Mouse (Mus musculus) hematopoietic stem cell, adult 5-6 weeks (primary cell): ENCODE measurements at regions not wholly inside any gene's neighbourhood (a gene's known extent, or its start where the extent isn't known, plus 50 kb on each side); places are given as distances from the start of the nearest gene placed in this dataset.

Source experiments
- ATAC-seq, 2 experiments: fragments of 125-278 bp in 1 of 2; replicated peaks in 1 of 2; 2 replicates each; pipeline ENCODE4 v1.8.0; 2016 to 2017; ENCODE audit warnings: inconsistent platforms in 2 of 2, mild to moderate bottlenecking in 2 of 2, moderate number of reproducible peaks in 2 of 2, low read depth in 1 of 2, moderate TSS enrichment in 1 of 2; ENCODE audit not compliant: low FRiP score in 2 of 2, poor library complexity in 2 of 2, severe bottlenecking in 2 of 2, insufficient read depth in 1 of 2, low TSS enrichment in 1 of 2

DNA sequence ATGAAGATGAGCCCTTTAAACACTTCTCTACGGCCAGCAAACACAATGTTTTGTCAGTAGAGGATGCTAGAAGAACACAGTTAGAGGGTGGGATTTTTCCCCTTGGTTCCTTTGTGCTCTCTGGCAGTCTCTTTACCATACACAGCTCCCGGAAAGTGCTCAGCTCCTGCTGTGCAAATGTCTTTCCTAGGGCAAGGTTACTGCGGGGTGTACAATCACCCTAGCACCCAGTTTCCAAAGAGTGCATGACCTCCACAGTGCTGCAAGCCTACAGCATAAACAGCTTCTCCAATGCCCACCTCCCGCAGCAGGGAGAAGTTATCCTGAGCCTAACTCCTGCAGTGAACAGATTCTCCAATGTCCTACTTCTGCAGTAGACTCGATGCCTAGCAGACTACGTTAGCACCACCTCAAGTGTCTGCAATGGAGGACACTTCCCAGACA is 366.4 kb downstream of the Pbx1 start:
- ATAC-seq: no peak

DNA sequence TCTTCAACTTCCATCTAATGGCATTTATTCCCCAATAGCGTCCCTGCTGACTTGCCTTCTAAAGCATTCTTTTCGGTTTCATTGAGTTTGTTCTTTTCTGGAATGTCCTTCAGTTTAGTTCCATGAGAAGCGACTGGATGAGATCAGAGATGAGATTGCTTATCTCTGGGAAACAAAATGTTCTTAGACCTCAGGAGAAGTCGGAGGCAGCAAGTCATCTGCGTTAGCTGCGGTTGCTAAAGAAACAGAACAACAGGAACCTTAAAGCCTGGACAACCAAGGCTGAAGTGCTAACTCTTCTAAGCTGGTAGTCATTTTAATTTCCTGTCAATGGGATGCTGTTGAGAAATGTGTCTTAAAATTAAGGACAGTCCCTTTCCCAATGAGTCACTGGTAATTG is 365.3 kb downstream of the Pbx1 start:
- ATAC-seq: no peak

DNA sequence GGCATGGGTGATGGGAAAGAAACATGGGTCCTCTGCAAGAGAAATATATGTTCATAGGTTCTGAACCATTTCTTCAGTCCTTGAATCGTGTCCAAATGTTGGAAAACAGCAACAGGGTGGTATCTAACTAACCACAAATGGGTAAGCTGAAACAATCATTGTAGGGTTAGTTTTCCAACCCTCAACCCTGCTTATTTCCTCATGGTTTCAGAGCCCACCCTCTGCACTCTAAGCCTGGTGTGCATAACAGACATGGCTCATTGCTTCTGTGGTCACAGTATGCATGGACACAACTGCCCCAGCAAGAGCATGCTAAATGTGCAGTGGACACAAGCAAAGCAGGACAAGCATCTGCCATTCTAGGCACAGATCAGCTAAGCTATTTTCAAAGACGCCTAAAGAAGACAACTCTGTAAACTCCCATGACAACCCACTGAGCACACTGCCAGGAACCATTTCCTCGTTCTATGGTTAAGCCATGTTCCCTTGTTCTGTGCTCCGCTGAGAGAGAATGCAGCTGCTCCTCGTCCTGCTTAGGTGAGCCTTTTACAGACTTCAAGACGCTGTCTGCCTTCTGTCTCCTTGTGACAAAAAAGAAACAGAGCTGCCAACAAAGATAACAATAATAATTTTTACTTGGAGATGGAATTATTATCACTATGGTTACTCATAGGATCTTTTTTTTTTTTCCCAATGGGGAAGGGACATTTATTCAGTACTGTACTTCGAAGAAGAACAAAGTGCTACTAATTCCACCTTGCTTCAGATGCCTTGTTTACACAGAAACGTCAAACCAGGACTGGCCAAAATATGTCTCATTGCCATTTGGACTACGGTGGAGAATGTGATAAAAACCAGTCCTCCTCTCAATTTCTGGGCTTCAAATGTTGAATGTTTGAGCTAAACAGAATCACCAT is 363.8 kb downstream of the Pbx1 start:
- no peak for ATAC-seq

DNA sequence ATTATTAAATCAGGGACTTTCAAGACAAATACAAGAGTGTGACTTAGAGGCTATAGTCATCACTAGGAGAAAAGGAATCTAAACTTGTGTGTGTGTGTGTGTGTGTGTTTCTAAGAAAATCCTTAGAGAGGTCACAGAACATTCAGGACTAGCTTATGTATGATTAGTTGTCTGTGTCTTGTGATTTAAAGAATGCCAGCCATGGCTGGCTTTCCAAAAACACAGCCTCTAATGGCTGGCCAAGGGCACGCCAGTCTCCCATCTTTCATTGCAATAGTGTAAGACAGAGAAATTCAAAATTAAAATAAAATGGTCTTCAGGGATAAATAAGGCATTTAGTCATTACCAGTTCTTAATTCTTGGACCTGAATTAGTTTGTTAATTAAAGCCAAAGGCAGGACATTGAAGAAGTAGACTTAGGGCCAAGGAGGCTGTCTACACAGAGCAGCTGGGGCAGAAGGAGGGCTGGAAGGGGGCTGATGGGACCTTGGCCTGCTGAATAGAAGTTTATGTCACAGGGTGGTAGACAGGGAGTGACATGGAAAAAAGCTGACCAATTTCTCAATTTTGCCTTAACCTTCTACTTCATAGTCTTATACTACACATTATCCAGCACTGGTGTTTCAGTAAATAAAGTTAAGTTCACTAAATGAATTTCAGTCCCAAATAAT is 363.0 kb downstream of the Pbx1 start:
- ATAC-seq: no peak
